Mouse (Mus musculus) B cell, adult 62 days (primary cell): ENCODE data around the gene Capn2. TPM values are rescaled to one million over a fixed set of nuclear protein-coding genes. Genes with fewer than 3 reads are reported as not detected.

ENCODE experiments used
- total RNA-seq: library from RNA; stranded (reverse); gene quantifications from 4 replicates; pipeline ENCODE4 v1.2.4, GENCODE M21; 2023

Capn2 gene
- 25.8 to 27.6 TPM (median 26.7 TPM) in 4 replicates for total RNA-seq

DNA sequence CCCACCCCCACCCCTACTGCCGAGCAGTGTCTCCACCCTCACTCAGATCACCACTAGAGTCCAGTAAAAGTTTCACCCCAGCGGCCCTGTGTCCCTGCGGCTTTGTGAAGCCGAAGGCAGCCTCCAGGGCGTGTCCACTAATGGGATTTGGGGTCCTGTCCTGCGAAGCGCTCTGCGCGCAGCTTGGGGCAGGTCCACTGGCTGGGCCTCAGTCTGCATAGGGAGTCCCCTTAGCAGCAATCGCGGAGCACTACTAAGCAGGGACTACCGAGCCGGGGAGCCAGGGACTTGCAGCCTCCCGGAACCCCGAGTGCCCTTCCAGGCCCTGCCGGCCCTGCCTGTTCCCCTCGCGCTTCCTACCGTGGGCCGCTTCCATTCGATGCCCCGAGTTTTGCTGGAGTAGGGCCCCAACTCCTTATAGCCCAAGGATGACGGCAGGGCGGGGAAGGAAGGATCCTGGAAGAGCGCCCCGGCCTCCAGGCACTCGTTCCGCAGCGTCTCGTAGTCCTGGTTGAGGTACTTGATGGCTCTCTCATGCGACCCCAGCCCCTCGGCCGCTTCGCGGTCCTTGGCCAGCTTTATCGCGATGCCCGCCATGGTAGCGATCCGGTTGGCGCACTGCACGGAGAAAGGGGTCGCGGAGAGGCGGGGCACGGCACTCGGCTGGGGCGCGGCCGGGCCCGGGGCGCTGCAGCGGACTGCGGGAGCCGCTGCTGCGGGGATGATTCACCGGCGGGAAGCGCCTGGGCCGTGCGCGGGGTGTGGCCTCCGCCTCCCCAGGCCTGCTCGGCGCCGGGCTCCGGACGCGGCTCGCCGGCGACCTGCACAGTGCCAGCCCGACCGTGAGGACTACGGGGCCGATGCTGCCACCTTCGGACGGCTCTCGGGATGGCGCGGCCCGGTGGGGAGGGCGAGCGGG lies at the start of gene Capn2:
Gene Capn2 (minus strand): TSS at position 851 of the 919 bp plus-strand sequence.

DNA sequence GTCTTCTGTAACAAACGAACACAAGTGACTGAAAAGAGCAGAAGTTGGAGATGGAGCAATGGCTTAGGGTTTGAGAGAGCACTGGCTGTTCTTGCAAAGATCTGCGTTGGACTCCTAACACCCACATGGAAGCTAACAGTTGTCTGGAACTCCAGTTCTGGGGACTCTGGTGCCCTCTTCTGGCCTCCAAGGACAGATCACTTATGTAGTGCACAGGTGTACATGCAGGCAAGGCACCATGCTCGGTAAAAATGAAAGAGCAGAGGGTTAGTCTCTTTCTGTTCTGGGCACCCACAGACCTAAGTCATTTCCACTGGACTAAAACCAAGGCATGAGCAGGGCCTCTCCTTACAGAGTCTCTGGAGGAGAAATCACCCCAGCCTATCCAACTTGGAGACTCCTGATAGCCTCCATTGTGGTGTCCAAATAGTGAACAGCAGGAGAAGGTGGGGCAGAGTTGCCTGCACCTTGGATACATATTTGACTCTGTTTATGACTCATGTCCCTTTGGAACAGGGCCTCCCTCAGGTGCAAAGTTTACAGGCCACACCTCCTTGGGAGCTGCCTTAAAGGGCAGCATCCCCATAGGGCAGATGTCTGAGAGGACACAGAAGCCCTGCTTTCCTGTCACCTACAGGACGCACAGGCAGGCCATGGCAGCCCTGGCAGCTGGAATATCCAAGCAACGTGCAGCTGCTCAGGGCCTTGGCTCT lies 47.2 kb upstream of the Capn2 start, which contains the start of gene Capn8:
Gene Capn8 (plus strand): TSS at position 600 of the 713 bp plus-strand sequence.

Other genes starting within 250 kb of the Capn2 start
- 58.4 to 66.5 TPM (median 63.5 TPM) in 4 replicates for gene Degs1, start 234.8 kb downstream of the Capn2 start, total RNA-seq
- gene Fbxo28, start 176.0 kb downstream of the Capn2 start, total RNA-seq = 23.7 to 29.7 TPM (median 26.1 TPM) in 4 replicates
- gene Trp53bp2, start 108.4 kb downstream of the Capn2 start, total RNA-seq = 22.7 to 32.2 TPM (median 25.9 TPM) in 4 replicates
- not detected in 4 replicates for gene Capn8, start 47.4 kb upstream of the Capn2 start, total RNA-seq
- gene Ccdc185, start 231.6 kb upstream of the Capn2 start, total RNA-seq = not detected in 4 replicates
- not detected in 4 replicates for gene Susd4, start 246.3 kb upstream of the Capn2 start, total RNA-seq